Mouse (Mus musculus) bone marrow, adult 2 months (tissue): ENCODE measurements around the gene Prr5.

Experiments used
- CTCF ChIP-seq: fragments of 200-500 bp; IDR thresholded peaks from 2 replicates; pipeline ENCODE4 v1.5.1; 2011; ENCODE audit warnings: low read length, control low read depth; ENCODE audit not compliant: control insufficient read depth, insufficient read depth
- POLR2A ChIP-seq: fragments of 200-500 bp; IDR thresholded peaks from 2 replicates; pipeline ENCODE4 v1.6.1; 2011; ENCODE audit warnings: low read depth, mild to moderate bottlenecking, control low read depth, low read length, borderline replicate concordance; ENCODE audit not compliant: control insufficient read depth

- no peak for TF ChIP-seq CTCF
- no peak for TF ChIP-seq POLR2A
Measured at GRCm38 (mm10) chr15:84653151-84653550, 16.3 kb upstream of the Prr5 start.
